Comparison of ENCODE assay signal across 7 mouse cellular contexts in the genomic region with DNA sequence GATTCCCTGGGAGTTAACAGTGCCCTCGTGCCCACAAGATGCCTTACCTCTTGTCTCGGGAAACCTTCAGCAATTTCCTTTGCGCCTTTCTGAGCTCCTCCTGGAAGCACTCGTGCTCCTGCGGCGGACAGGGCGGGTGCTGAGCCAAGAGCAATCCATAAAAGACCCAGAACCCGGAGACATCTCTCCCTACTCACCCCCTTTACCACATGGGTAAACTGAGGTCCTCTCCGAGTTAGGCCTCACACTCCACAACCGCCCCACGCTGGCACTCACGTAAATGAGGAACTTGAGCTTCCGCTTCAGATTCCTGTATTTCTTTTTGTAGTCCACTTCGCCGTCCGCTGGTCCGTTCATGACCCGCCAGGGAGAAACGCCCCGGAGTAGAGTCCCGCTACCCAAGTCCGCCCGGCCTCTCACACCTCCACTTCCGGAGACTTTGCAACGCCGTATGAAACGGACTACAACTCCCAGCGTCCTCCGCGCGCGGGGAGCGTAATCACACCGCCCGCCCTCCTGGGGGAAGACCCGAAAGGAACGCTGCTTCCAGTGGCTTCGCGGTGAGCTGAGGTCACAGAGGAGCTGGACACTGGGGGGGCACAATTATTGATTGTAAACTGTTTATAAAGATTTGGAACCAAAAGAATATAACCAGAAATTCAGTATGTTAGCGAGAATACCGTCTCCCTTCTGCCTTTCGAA. TPM values are rescaled to one million over a fixed set of nuclear protein-coding genes. Genes with fewer than 3 reads are reported as not detected.
A peak's percentile ranks its signal among the peaks of the same experiment; 100 is the strongest.
DNase-seq lines count a peak whose midpoint lies in the region; ATAC-seq and TF ChIP-seq lines count a peak whose summit lies in the region.

A gene (plus strand): TSS at position 544 of the 702 bp plus-strand sequence.

- peak within 1 kb of the TSS; percentile 73 for H3K4me3 ChIP-seq in embryonic facial prominence, embryonic 12.5 days
- peak within 1 kb of the TSS; percentile 68 for H3K4me3 ChIP-seq in kidney, adult 2 months (ENCODE audit: insufficient read depth, low read depth, low read length)
- peak within 1 kb of the TSS; percentile 69 for H3K4me3 ChIP-seq in limb, embryonic 12.5 days (replicated peaks)
- H3K4me3 ChIP-seq in midbrain, embryonic 15.5 days: peak within 1 kb of the TSS; percentile 77
- H3K4me3 ChIP-seq in spleen, adult 2 months (ENCODE audit: extremely low read depth, insufficient read depth, insufficient read length): peak within 1 kb of the TSS; percentile 76

- H3K9me3 ChIP-seq in embryonic facial prominence, embryonic 12.5 days: no peaks in the 10 kb centered on the region
- H3K9me3 ChIP-seq in limb, embryonic 12.5 days: no peaks in the 10 kb centered on the region
- H3K9me3 ChIP-seq in midbrain, embryonic 15.5 days: no peaks in the 10 kb centered on the region

- TF ChIP-seq POLR2A in kidney, adult 2 months (IDR thresholded peaks at IDR 0.05; ENCODE audit: low read depth, low read length): peak; percentile 71
- TF ChIP-seq POLR2A in spleen, adult 2 months (IDR thresholded peaks at IDR 0.05; ENCODE audit: low read depth, low read length): peak; percentile 60

- 2% methylated on average over 42 of the region's 42 CpGs for WGBS in embryonic facial prominence, embryonic 12.5 days
- under 1% methylated on average over 42 of the region's 42 CpGs for WGBS in kidney, adult 2 months
- 2% methylated on average over 42 of the region's 42 CpGs for WGBS in limb, embryonic 12.5 days
- 3% methylated on average over 42 of the region's 42 CpGs for WGBS in midbrain, embryonic 15.5 days
- under 1% methylated on average over 42 of the region's 42 CpGs for WGBS in spleen, adult 2 months

- peak; percentile 94 for DNase-seq in adrenal gland, postnatal 25 days
- peak; percentile 97 to 99 for DNase-seq in heart, adult 18-20 months
- DNase-seq in kidney, adult 2 months: peak; percentile 98
- DNase-seq in spleen, adult 2 months (ENCODE audit: low read depth in 1 of 2, low spot score in 2 of 2): peak; percentile 79 to 95

- no peaks in the 10 kb centered on the region for H3K27me3 ChIP-seq in embryonic facial prominence, embryonic 12.5 days
- H3K27me3 ChIP-seq in kidney, adult 2 months (replicated peaks; ENCODE audit: control insufficient read depth, insufficient read depth, low read length): no peaks in the 10 kb centered on the region
- no peaks in the 10 kb centered on the region for H3K27me3 ChIP-seq in limb, embryonic 12.5 days
- no peaks in the 10 kb centered on the region for H3K27me3 ChIP-seq in midbrain, embryonic 15.5 days (replicated peaks)
- no peaks in the 10 kb centered on the region for H3K27me3 ChIP-seq in spleen, adult 2 months (ENCODE audit: control insufficient read depth, insufficient read depth, low read length)

- peak within 1 kb of the TSS; percentile 86 for H3K27ac ChIP-seq in embryonic facial prominence, embryonic 12.5 days
- peak within 1 kb of the TSS; percentile 63; the same call in 1 of the 2 replicates for H3K27ac ChIP-seq in kidney, adult 2 months (ENCODE audit: insufficient read depth, low read depth, low read length)
- peak within 1 kb of the TSS; percentile 89 for H3K27ac ChIP-seq in limb, embryonic 12.5 days
- peak within 1 kb of the TSS; percentile 83 for H3K27ac ChIP-seq in midbrain, embryonic 15.5 days
- H3K27ac ChIP-seq in spleen, adult 2 months (ENCODE audit: insufficient read depth, low read length): peak within 1 kb of the TSS; percentile 71

- no peak for TF ChIP-seq CTCF in kidney, adult 2 months (conservative IDR thresholded peaks at IDR 0.05; ENCODE audit: insufficient read depth, insufficient read length, low read depth, low read length)
- TF ChIP-seq CTCF in spleen, adult 2 months (IDR thresholded peaks at IDR 0.05; ENCODE audit: extremely low read depth, insufficient read depth, insufficient read length, insufficient replicate concordance): no peak

- peak within 1 kb of the TSS; percentile 88 for H3K4me2 ChIP-seq in embryonic facial prominence, embryonic 12.5 days (replicated peaks)
- peak within 1 kb of the TSS; percentile 82 for H3K4me2 ChIP-seq in limb, embryonic 12.5 days
- H3K4me2 ChIP-seq in midbrain, embryonic 15.5 days: peak within 1 kb of the TSS; percentile 86

- peaks cover 25% of the 10 kb centered on the region for H3K4me1 ChIP-seq in embryonic facial prominence, embryonic 12.5 days
- H3K4me1 ChIP-seq in kidney, adult 2 months (ENCODE audit: control insufficient read depth, insufficient read depth, low read length): peaks cover 9% of the 10 kb centered on the region; the same call in 1 of the 2 replicates
- H3K4me1 ChIP-seq in limb, embryonic 12.5 days (replicated peaks): peaks cover 30% of the 10 kb centered on the region
- H3K4me1 ChIP-seq in midbrain, embryonic 15.5 days: peaks cover 25% of the 10 kb centered on the region
- no peaks in the 10 kb centered on the region; the same call in 1 of the 2 replicates for H3K4me1 ChIP-seq in spleen, adult 2 months (ENCODE audit: control insufficient read depth, insufficient read depth, insufficient read length)

- peak within 1 kb of the TSS; percentile 66 for H3K9ac ChIP-seq in embryonic facial prominence, embryonic 12.5 days
- H3K9ac ChIP-seq in limb, embryonic 12.5 days (replicated peaks): peak within 1 kb of the TSS; percentile 68
- H3K9ac ChIP-seq in midbrain, embryonic 15.5 days: peak within 1 kb of the TSS; percentile 60

- peaks cover 63% of the 10 kb centered on the region for H3K36me3 ChIP-seq in embryonic facial prominence, embryonic 12.5 days
- H3K36me3 ChIP-seq in kidney, adult 2 months (ENCODE audit: control insufficient read depth, insufficient read depth, low read length): no peaks in the 10 kb centered on the region
- H3K36me3 ChIP-seq in limb, embryonic 12.5 days: peaks cover 73% of the 10 kb centered on the region
- H3K36me3 ChIP-seq in midbrain, embryonic 15.5 days (replicated peaks): peaks cover 28% of the 10 kb centered on the region; the same call in 1 of the 2 replicates
- H3K36me3 ChIP-seq in spleen, adult 2 months (ENCODE audit: control insufficient read depth, insufficient read depth, low read length): peaks cover 14% of the 10 kb centered on the region

- peak; percentile 82 for ATAC-seq in embryonic facial prominence, embryonic 12.5 days (ENCODE audit: insufficient number of reproducible peaks, insufficient read depth, low FRiP score, low TSS enrichment)
- ATAC-seq in limb, embryonic 12.5 days (ENCODE audit: insufficient number of reproducible peaks, insufficient read depth, low FRiP score, low TSS enrichment, low read depth): peak; percentile 90
- ATAC-seq in midbrain, embryonic 15.5 days (replicated peaks): peak; percentile 92

RNA-seq across cellular contexts. Expression of the gene that starts here (rescaled TPM):
- 23.2 and 39.1 TPM in 2 replicates for total RNA-seq in adrenal gland, postnatal 25 days (2021)
- polyA plus RNA-seq in embryonic facial prominence, embryonic 12.5 days (2016; fragmentation: Nextera tagmentation; extraction: Ambion mirVana): 43.7 and 45.6 TPM in 2 replicates
- total RNA-seq in heart, adult 18-20 months (2021): 1 to 10 TPM; 5.0 to 6.4 TPM
- 4.2 and 6.6 TPM in 2 replicates for polyA plus RNA-seq in kidney, adult 2 months (2012; rRNA removed)
- polyA plus RNA-seq in limb, embryonic 12.5 days (2016; fragmentation: Nextera tagmentation; extraction: Ambion mirVana): 46.1 and 50.7 TPM in 2 replicates
- 16.7 and 22.8 TPM in 2 replicates for polyA plus RNA-seq in midbrain, embryonic 15.5 days (2015; fragmentation: Nextera tagmentation; extraction: Ambion mirVana)
- 7.4 and 8.6 TPM in 2 replicates for polyA plus RNA-seq in spleen, adult 2 months (2012; rRNA removed)

Comparison
In these comparisons a context has a peak if more than half of its experiments do, and no peak if none do; other contexts are left out.
1. Peak in every context shown above with its lines: DNase-seq, ATAC-seq, H3K4me3 ChIP-seq and H3K27ac ChIP-seq.